Mouse (Mus musculus): ENCODE measurements around the gene Gm11492.
A peak's percentile ranks its signal among the peaks of the same experiment; 100 is the strongest.

The Gm11492 gene

GRCm38 (mm10) chr11:87566501-87566900 lies at the start of gene Gm11492:
Gene Gm11492, plus strand, starts transcription at chr11:87566653.
- no peak for DNase-seq (ENCODE audit: low spot score in 2 of 2)

- DNase-seq (ENCODE audit: low spot score in 2 of 2) = no peak
Measured at GRCm38 (mm10) chr11:87519260-87519659, 47.2 kb upstream of the Gm11492 start.

DNA sequence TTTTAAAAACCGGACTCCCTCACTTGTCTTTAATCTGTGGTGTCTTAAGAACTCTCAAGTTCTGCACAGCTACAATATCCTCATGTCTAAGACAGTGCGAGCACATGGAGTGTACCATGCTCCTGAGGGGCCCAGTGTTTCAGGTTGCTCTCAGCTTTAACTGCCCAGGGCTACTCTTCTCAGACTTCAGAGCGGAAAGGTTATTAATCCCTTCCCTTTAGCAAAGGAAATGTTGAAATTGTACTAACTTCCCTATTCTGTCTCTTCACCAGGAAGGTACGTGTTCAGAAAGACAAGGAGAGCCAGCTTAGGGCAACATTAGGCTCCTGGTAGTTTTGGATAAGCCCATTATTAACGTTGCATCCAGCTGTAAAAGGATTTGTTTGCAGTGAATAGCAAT lies 43.0 kb upstream of the Gm11492 start:
- no peak for DNase-seq (ENCODE audit: low spot score in 2 of 2)

DNA sequence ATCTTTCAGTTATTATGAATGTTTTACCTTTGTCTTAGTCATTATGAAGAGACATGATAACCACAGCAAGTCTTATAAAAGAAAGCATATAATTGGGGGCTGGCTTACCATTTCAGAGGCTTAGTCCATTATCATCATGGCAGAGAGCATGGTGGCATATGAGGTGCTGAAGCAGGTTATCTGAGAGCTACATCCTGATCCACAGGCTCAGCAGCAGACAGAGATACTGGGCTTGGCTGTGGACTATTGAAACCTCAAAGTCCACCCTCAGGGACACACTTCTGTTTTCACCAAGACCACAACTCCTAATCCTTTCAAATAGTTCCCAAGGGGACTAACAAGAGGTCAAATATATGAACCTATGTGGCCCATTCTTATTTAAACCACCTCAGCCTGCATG lies 42.5 kb upstream of the Gm11492 start:
- DNase-seq (ENCODE audit: low spot score in 2 of 2) = no peak

DNA sequence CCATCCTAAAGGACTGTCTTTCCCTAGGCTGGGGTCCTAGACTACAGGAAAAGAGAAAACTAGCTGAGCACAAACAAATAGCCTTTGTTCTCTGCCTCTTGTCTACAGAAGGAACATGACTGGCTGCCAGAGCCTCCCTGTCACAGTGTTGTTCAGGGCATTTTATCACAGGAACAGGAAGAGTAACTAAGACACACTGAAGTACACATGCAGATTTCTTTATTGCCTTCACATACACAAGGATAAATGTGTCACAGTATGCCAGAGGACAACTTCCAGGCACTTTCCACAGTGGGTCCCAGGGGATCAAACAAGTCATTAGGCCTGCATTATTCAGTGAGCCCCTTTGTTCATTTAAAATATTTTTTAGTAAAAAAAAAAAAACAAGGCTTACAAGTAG lies 41.7 kb upstream of the Gm11492 start:
- DNase-seq (ENCODE audit: low spot score in 2 of 2) = no peak

GRCm38 (mm10) chr11:87527364-87527763 lies 39.1 kb upstream of the Gm11492 start:
- no peak for DNase-seq (ENCODE audit: low spot score in 2 of 2)

GRCm38 (mm10) chr11:87527990-87528389 lies 38.5 kb upstream of the Gm11492 start:
- DNase-seq (ENCODE audit: low spot score in 2 of 2) = no peak

- no peak for DNase-seq (ENCODE audit: low spot score in 2 of 2)
Measured at GRCm38 (mm10) chr11:87531695-87532094, 34.8 kb upstream of the Gm11492 start.

DNA sequence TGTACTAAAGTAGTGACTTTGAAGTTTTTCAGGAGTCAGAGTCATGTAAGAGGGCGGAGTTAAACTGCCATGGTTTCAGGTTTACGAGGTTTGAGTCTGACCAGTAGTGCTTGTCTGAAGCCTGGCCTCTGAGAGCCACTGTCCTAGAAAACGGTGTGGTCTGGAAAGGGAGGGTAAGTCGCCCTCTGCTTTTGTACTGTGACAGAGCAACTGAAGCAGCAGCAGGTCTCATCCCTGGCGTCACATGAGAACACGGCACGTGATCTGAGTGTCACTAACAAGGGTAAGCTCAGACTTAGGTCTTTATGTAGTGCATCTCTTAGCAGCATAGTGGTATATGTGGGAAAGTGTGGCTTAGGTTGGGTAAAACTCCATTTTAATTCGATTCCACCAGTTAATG lies 24.2 kb upstream of the Gm11492 start:
- DNase-seq (ENCODE audit: low spot score in 2 of 2) = no peak

- no peak for DNase-seq (ENCODE audit: low spot score in 2 of 2)
Measured at GRCm38 (mm10) chr11:87542906-87543305, 23.5 kb upstream of the Gm11492 start.

DNA sequence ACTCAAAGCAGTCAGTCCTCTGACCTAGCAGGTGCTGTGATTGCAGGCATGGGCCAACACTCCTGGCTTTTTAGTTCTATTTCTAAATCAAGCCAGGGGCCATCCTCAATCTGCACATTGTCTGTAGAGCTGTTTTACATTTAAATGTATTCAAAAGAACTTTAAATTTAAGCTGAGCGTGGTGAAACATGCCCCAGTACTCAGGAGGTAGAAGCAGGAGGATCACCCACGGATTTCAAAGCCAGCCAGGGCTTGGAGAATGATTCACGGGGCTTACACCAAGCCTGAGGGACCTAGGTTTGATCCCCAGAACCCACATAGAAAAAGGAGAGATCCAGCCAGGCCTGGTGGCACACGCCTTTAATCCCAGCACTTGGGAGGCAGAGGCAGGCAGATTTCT lies 13.1 kb upstream of the Gm11492 start:
- no peak for DNase-seq (ENCODE audit: low spot score in 2 of 2)

DNA sequence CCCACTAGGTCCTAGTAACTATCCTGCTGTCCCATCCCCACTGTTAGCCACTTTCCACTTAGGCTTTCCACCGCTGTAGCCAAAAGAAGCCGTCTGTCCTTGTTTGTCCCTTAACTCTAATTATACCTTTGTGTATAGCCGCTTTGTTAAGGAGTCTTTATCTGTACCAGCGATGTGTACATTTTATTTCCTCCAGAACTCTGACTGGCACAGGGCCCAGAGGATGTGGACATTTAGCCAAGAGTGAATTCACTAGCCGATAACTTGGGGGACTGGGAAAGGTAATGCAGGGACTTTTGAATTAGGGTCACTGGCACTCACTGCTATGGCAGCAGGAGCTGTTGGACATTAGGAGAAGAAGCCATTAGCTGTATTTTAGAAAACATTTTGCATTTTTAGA lies 12.1 kb upstream of the Gm11492 start:
- DNase-seq (ENCODE audit: low spot score in 2 of 2) = no peak

- DNase-seq (ENCODE audit: low spot score in 2 of 2) = no peak
Measured at GRCm38 (mm10) chr11:87555106-87555703, 11.2 kb upstream of the Gm11492 start.

- no peak for DNase-seq (ENCODE audit: low spot score in 2 of 2)
Measured at GRCm38 (mm10) chr11:87561208-87561607, 5.2 kb upstream of the Gm11492 start.

GRCm38 (mm10) chr11:87568255-87568953 lies 2.0 kb downstream of the Gm11492 start, which contains the start of gene Sept4:
Gene Sept4, plus strand, starts transcription at chr11:87568903.
- DNase-seq (ENCODE audit: low spot score in 2 of 2) = no peak

GRCm38 (mm10) chr11:87570743-87571142 lies 4.3 kb downstream of the Gm11492 start:
- no peak for DNase-seq (ENCODE audit: low spot score in 2 of 2)

- DNase-seq (ENCODE audit: low spot score in 2 of 2) = no peak
Measured at GRCm38 (mm10) chr11:87571361-87571950, 5.0 kb downstream of the Gm11492 start.

GRCm38 (mm10) chr11:87573751-87574150 lies 7.3 kb downstream of the Gm11492 start:
- no peak for DNase-seq (ENCODE audit: low spot score in 2 of 2)

- DNase-seq (ENCODE audit: low spot score in 2 of 2) = no peak
Measured at GRCm38 (mm10) chr11:87574520-87575180, 8.2 kb downstream of the Gm11492 start.

DNA sequence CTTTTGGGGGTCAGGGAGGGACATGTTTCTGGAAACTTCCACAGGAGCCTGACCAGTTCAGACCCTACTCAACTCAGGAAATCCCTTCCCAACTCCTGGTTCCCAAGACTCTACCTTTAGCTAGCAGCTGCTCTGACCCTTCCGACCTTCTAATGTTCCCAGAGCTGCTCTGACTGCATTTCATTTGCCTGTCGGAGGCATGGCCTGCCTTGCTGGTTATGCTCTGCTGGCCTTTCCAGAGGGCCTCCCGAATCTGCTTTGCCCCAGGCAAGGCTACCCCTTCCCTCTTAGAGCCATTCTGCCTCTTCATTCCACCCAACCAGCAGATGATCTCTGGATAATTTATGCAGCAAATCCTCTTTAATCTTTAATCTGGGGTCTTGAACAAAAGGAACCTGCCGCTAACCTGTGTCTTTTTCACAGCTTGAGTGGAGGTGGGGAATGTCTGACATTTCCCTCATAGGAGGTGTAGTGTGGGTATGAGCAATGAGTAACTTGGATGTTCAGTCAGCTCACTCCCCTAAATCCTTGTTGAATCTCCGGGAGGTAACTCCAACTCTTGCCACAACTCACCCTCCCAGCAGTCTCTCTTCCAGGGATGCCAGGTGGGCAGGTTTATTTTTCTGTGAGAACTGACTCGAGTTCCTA lies 11.3 kb downstream of the Gm11492 start:
- no peak for DNase-seq (ENCODE audit: low spot score in 2 of 2)

DNA sequence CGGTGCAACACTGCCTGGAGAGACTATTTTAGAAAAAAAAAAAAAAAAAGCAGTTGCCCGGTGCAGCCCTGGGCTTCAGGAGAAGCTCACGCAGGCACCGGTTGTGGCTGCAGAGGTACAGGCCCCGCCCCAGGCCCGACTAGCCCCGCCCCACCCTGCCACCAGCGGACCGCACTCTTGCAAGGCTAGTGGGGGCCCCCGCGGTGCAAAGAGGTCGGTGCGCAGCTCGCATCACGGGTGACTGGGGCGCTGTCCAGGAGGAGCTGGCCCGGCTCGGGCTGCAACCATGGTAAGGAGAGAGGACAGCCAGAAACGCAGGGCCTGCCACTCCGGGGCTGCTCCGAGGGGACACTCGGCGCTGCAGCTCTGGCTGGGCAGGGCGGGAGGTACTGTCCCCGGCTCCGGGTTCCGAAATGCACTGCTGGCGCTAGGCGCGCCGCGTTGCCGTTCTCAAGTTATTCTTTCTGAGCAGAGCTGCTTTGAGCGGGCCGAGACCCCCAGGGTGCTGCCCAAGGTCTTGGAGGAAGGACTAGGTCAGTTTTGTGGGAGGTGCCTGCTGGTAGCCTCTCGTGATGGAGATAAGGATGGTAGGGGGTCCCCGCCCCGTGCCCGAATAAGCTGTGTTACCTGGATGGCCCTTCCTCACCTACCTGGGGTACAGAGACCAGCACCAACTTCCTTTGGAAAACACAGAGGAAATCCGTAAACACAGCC lies 12.0 kb downstream of the Gm11492 start:
- DNase-seq (ENCODE audit: low spot score in 2 of 2) = peak in 1 of 2 experiments; percentile 47

Data from urinary bladder, postnatal 4 days (tissue).